Mouse (Mus musculus) MEL (cell line): ENCODE results near the gene Spem1.
A peak's percentile ranks its signal among the peaks of the same experiment; 100 is the strongest.

Experiments
- CTCF ChIP-seq, 3 experiments: IDR thresholded peaks in 2 of 3; conservative IDR thresholded peaks in 1 of 3; 2 replicates each; pipeline ENCODE4 v1.5.1; 2011 to 2012; ENCODE audit warnings: low read length in 3 of 3, low read depth in 2 of 3, mild to moderate bottlenecking in 2 of 3, improper control_type of control experiment in 1 of 3, inconsistent platforms in 1 of 3, mixed read lengths in 1 of 3, moderate library complexity in 1 of 3; ENCODE audit not compliant: control insufficient read depth in 1 of 3, insufficient read depth in 1 of 3, poor library complexity in 1 of 3, severe bottlenecking in 1 of 3
- GATA1 ChIP-seq: IDR thresholded peaks from 2 replicates; pipeline ENCODE4 v1.6.1; 2011; ENCODE audit warnings: low read depth, low read length, improper control_type of control experiment
- MXI1 ChIP-seq: IDR thresholded peaks from 2 replicates; pipeline ENCODE4 v1.6.1; 2011; ENCODE audit warnings: mild to moderate bottlenecking, low read depth, low read length, improper control_type of control experiment
- RAD21 ChIP-seq: IDR thresholded peaks from 2 replicates; pipeline ENCODE4 v1.6.1; 2011; ENCODE audit warnings: mild to moderate bottlenecking, low read depth, low read length, improper control_type of control experiment
- ZMIZ1 ChIP-seq: IDR thresholded peaks from 2 replicates; pipeline ENCODE4 v1.6.1; 2012; ENCODE audit warnings: low read depth, mild to moderate bottlenecking, inconsistent platforms, low read length, improper control_type of control experiment, moderate library complexity

- TF ChIP-seq CTCF (IDR thresholded peaks at IDR 0.05 in 2 of 3, conservative IDR thresholded peaks at IDR 0.05 in 1 of 3; ENCODE audit: control insufficient read depth in 1 of 3, insufficient read depth in 1 of 3, low read depth in 2 of 3, low read length in 3 of 3, poor library complexity in 1 of 3, severe bottlenecking in 1 of 3) (no peak), MXI1 (peak; percentile 46; the same call in 1 of the 2 replicates), GATA1 (no peak), ZMIZ1 (no peak), RAD21 (no peak)
These were observed 21.9 kb downstream of the Spem1 start for GRCm38 (mm10) chr11:69800138-69800391.
